Mouse (Mus musculus) adrenal gland (tissue): Measurements from ENCODE around the gene Upp2.

Experiments used
- intact Hi-C: fragments of 180-260 bp; cut with DNase I; formaldehyde crosslinking; loops from one replicate; pipeline ENCODE4 v1.15.1; 2025

Gene Upp2

GRCm38 (mm10) chr2:58604791-58605190 is 37.7 kb downstream of the Upp2 start:
- intact Hi-C loops = no loop called here

GRCm38 (mm10) chr2:58613720-58614119 is 46.6 kb downstream of the Upp2 start:
- intact Hi-C loops = no loop called here

GRCm38 (mm10) chr2:58614851-58615250 is 47.8 kb downstream of the Upp2 start:
- intact Hi-C loops = no loop called here

GRCm38 (mm10) chr2:58615766-58616165 is 48.7 kb downstream of the Upp2 start:
- intact Hi-C loops = no loop called here

- intact Hi-C loops = no loop called here
Measured at GRCm38 (mm10) chr2:58625186-58625585, 58.1 kb downstream of the Upp2 start.

- intact Hi-C loops = no loop called here
Measured at GRCm38 (mm10) chr2:58625681-58626080, 58.6 kb downstream of the Upp2 start.

GRCm38 (mm10) chr2:58626136-58626769 is 59.2 kb downstream of the Upp2 start:
- intact Hi-C loops = no loop called here

GRCm38 (mm10) chr2:58627981-58628380 is 60.9 kb downstream of the Upp2 start:
- intact Hi-C loops = no loop called here

GRCm38 (mm10) chr2:58628993-58629392 is 61.9 kb downstream of the Upp2 start:
- intact Hi-C loops = no loop called here

- intact Hi-C loops = no loop called here
Measured at GRCm38 (mm10) chr2:58629440-58629839, 62.3 kb downstream of the Upp2 start.

GRCm38 (mm10) chr2:58633791-58634190 is 66.7 kb downstream of the Upp2 start:
- intact Hi-C loops = no loop called here

- intact Hi-C loops = no loop called here
Measured at GRCm38 (mm10) chr2:58641761-58642555, 74.9 kb downstream of the Upp2 start.

GRCm38 (mm10) chr2:58645667-58646066 is 78.6 kb downstream of the Upp2 start:
- intact Hi-C loops = no loop called here

GRCm38 (mm10) chr2:58655169-58655568 is 88.1 kb downstream of the Upp2 start:
- intact Hi-C loops = no loop called here

GRCm38 (mm10) chr2:58656959-58657358 is 89.9 kb downstream of the Upp2 start:
- intact Hi-C loops = no loop called here

GRCm38 (mm10) chr2:58657855-58658254 is 90.8 kb downstream of the Upp2 start:
- intact Hi-C loops = no loop called here

- intact Hi-C loops = loop anchor here (10.0 kb wide), 2 partner anchors 96 to 606 kb away; partner anchors contain the start of genes Acvr1, Ermn and Upp2
Measured at GRCm38 (mm10) chr2:58660591-58660990, 93.5 kb downstream of the Upp2 start.

- intact Hi-C loops = loop anchor here (10.0 kb wide), 2 partner anchors 96 to 606 kb away; partner anchors contain the start of genes Acvr1, Ermn and Upp2
Measured at GRCm38 (mm10) chr2:58661116-58661515, 94.0 kb downstream of the Upp2 start.

- intact Hi-C loops = loop anchor here (10.0 kb wide), 2 partner anchors 98 to 608 kb away; partner anchors contain the start of genes Acvr1, Ermn and Upp2
Measured at GRCm38 (mm10) chr2:58662661-58663060, 95.6 kb downstream of the Upp2 start.

GRCm38 (mm10) chr2:58663404-58664120 is 96.5 kb downstream of the Upp2 start:
- intact Hi-C loops = loop anchor here (10.0 kb wide), 2 partner anchors 99 to 609 kb away; partner anchors contain the start of genes Acvr1, Ermn and Upp2

- intact Hi-C loops = loop anchor here (5.0 to 10.0 kb wide), 4 partner anchors 100 to 633 kb away; partner anchors contain the start of genes Acvr1, Cytip, Ermn and Upp2
Measured at GRCm38 (mm10) chr2:58665081-58665814, 98.2 kb downstream of the Upp2 start.
